Mouse (Mus musculus) stomach, postnatal 0 days (tissue): ENCODE measurements at regions not wholly inside any gene's neighbourhood (a gene's known extent, or its start where the extent isn't known, plus 50 kb on each side); places are given as distances from the start of the nearest gene placed in this dataset.

Experiments used
- ATAC-seq: fragments of 200-750 bp; cut with Nextera tagmentation; 2 replicates; pipeline ENCODE4 v1.8.0; 2017; ENCODE audit not compliant: low FRiP score, low TSS enrichment
- DNase-seq: peaks from one replicate; pipeline ENCODE4 v3.0.0-alpha.2; 2016; ENCODE audit warnings: low spot score
- H3K27ac ChIP-seq: fragments of 300-500 bp; sonication (generic); replicated peaks from 2 replicates; pipeline ENCODE4 v1.5.1; 2014; ENCODE audit warnings: mild to moderate bottlenecking, control low read depth
- H3K27me3 ChIP-seq: fragments of 300-500 bp; sonication (generic); 2 replicates; pipeline ENCODE4 v1.6.1; 2014; ENCODE audit warnings: low read length; ENCODE audit not compliant: control insufficient read depth, insufficient read depth
- H3K36me3 ChIP-seq: fragments of 300-500 bp; sonication (generic); 2 replicates; pipeline ENCODE4 v1.6.1; 2014; ENCODE audit warnings: low read length, mixed read lengths; ENCODE audit not compliant: control insufficient read depth, insufficient read depth
- H3K4me1 ChIP-seq: fragments of 300-500 bp; sonication (generic); replicated peaks from 2 replicates; pipeline ENCODE4 v1.6.1; 2014; ENCODE audit warnings: antibody characterized with exemption; ENCODE audit not compliant: control insufficient read depth, insufficient read depth
- H3K4me2 ChIP-seq: fragments of 300-500 bp; sonication (generic); replicated peaks from 2 replicates; pipeline ENCODE4 v1.6.1; 2014; ENCODE audit warnings: low read depth, mild to moderate bottlenecking, control low read depth, moderate library complexity
- H3K4me3 ChIP-seq: fragments of 300-500 bp; sonication (generic); 2 replicates; pipeline ENCODE4 v1.5.1; 2014; ENCODE audit warnings: low read depth, low read length, control low read depth
- H3K9ac ChIP-seq: fragments of 300-500 bp; sonication (generic); 2 replicates; pipeline ENCODE4 v1.6.1; 2014; ENCODE audit warnings: mild to moderate bottlenecking, low read length, control low read depth, mixed read lengths
- H3K9me3 ChIP-seq: fragments of 300-500 bp; sonication (generic); 2 replicates; pipeline ENCODE4 v1.6.1; 2016; ENCODE audit warnings: low read length; ENCODE audit not compliant: control insufficient read depth
- CTCF ChIP-seq: IDR thresholded peaks from 2 replicates; pipeline ENCODE4 v1.5.1; 2016; ENCODE audit warnings: antibody characterized with exemption, low read depth, mild to moderate bottlenecking, moderate library complexity
- EP300 ChIP-seq: optimal IDR thresholded peaks from 2 replicates; pipeline ENCODE3; 2016; ENCODE audit warnings: antibody characterized with exemption
- WGBS: fragments of 180-500 bp; shearing (Covaris S2); extraction: QIAGEN DNeasy Blood & Tissue Kit; methylation state at CpG from one replicate; pipeline ENCODE4 v1.1.7; 2014; 5-methylcytosine and 5-hydroxymethylcytosine counted together

DNA sequence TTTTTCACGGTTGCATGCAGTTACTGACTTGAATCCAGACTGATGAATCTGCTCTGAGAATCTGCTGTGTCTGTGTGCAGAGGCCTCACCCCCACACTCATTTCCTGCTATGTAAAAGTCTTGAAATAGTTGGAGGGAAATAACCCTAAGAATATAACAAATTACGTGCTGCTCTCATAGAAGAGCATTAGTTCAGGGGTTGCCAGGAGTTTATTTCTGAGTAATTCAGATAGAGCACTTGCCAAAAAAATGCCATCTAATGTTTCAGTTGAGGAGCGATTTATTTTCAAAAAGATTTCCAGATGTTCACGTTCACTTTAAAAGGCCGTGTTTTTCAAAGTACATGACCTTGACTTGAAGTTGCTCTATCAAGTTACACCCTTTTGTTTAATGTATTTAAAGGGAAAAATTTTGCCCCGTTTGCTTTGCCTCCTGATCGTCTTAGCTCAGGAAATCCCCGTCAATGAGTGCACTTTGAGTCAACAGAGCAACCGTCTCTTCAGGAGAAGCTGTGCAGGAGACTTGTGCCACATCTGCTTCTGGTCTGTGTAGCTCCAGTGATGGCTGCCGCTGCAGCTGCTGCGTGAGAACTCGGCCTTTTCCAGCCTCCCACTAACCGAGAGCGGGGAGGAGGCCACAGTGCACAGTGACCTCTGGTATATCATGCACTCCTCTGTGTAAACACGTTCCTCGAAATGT lies 50.9 kb upstream of the Sec61g start:
- Histone ChIP-seq H3K9me3 (no peaks in the 10 kb centered on the region), H3K4me2 (peak overlapping the region; percentile 27; the same call in 1 of the 2 replicates)
- peak; percentile 69; the same call in 1 of the 2 replicates for ATAC-seq

DNA sequence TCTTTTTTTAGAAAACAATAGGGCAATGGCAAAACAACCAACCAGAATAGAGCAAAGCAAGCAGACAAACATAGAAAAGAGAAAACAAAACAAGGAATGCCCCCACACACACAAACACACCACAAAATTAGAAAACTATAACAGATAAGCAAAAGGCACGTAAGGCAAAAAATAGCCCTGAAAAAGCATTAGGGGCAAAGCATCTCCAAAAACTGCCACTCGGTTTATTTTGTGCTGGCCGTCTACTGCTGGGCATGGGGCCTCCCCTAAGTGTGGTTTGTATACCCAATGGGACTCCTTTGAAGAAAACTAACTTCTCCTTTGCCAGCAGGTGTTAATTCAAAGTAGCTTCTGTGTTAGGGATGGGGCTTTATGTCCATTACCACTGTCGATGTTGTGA lies 53.4 kb upstream of the Sec61g start:
- Histone ChIP-seq H3K27me3 (no peaks in the 10 kb centered on the region), H3K27ac (no peak overlapping the region), H3K4me2 (no peak overlapping the region), H3K4me3 (no peak overlapping the region), H3K36me3 (no peaks in the 10 kb centered on the region), H3K9me3 (no peaks in the 10 kb centered on the region), H3K9ac (no peak overlapping the region), H3K4me1 (no peaks in the 10 kb centered on the region)
- TF ChIP-seq CTCF = no peak
- TF ChIP-seq EP300 = no peak
- no peak for ATAC-seq
- WGBS = 78% methylated on average over 4 of the region's 4 CpGs
- no peak for DNase-seq

More for the DNA sequence above, 50.9 kb upstream of the Sec61g start:
- peak; percentile 18 for DNase-seq
- H3K27me3 ChIP-seq = no peaks in the 10 kb centered on the region
- TF ChIP-seq CTCF (no peak), EP300 (no peak)
- peak overlapping the region; percentile 13; the same call in 1 of the 2 replicates for H3K9ac ChIP-seq
- 7% methylated on average over 16 of the region's 16 CpGs for WGBS
- H3K4me1 ChIP-seq = no peaks in the 10 kb centered on the region
- H3K4me3 ChIP-seq = no peak overlapping the region
- H3K36me3 ChIP-seq = no peaks in the 10 kb centered on the region
- peak overlapping the region; percentile 81 for H3K27ac ChIP-seq

DNA sequence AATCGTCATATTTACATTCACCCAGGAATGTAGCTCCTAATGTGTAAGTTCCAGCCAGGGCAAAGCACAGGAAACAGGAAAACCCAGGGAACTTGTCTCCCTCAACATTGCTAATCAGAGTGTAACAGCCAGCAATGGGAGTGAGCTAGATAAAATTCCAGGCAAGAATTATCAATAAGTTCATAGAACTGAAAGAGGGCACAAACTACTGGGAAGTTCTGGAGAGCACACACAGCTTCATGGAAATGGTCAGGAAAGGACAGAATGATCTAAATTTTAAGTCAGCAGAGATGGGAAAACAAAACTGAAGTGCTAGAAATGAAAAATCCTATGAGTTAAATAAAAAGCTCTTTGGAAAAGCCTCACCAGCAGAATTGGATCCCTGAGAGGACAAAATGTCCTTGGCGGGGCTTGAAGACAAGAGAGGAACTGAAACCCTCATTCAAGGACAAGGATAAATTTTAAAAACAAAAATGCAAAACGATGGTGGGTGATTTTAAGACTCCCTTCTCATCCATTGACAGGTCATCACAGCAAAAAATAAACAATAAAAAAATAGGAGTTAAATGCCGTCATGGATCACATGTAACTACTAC lies 80.9 kb upstream of the Sec61g start:
- H3K27ac ChIP-seq = no peak overlapping the region
- no peaks in the 10 kb centered on the region for H3K9me3 ChIP-seq
- H3K36me3 ChIP-seq = no peaks in the 10 kb centered on the region
- TF ChIP-seq EP300 = no peak
- TF ChIP-seq CTCF = no peak
- WGBS = 56% methylated on average over 4 of the region's 4 CpGs
- H3K4me1 ChIP-seq = peaks cover 6% of the 10 kb centered on the region
- ATAC-seq = no peak
- no peak overlapping the region for H3K9ac ChIP-seq
- DNase-seq = no peak
- H3K4me2 ChIP-seq = no peak overlapping the region
- no peak overlapping the region for H3K4me3 ChIP-seq
- no peaks in the 10 kb centered on the region for H3K27me3 ChIP-seq

DNA sequence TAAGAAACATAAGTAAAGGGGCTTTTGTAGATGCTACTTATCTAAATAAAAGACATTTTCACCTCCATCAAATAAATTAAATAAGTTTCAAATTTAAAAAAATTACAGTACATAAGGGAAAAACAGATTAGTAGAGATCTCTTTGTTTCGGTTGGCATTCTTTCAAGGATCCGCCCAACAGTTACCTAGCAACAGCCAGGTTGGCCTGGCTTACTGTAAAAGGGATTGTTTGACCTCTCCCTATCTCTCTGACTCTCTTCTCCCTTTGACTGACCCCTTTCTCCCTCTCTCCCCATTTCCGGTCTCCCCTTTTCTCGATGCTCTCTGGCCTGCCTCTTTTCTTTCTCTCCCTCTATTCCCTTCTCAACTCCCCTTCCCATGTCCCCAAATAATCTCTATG lies 82.3 kb upstream of the Sec61g start:
- Histone ChIP-seq H3K4me1 (peaks cover 6% of the 10 kb centered on the region), H3K9ac (no peak overlapping the region), H3K9me3 (no peaks in the 10 kb centered on the region), H3K36me3 (no peaks in the 10 kb centered on the region), H3K4me2 (no peak overlapping the region), H3K27me3 (no peaks in the 10 kb centered on the region), H3K4me3 (no peak overlapping the region), H3K27ac (no peak overlapping the region)
- DNase-seq (no peak), ATAC-seq (no peak)
- TF ChIP-seq CTCF (no peak), EP300 (no peak)
- WGBS = 65% methylated on average over 4 of the region's 4 CpGs

DNA sequence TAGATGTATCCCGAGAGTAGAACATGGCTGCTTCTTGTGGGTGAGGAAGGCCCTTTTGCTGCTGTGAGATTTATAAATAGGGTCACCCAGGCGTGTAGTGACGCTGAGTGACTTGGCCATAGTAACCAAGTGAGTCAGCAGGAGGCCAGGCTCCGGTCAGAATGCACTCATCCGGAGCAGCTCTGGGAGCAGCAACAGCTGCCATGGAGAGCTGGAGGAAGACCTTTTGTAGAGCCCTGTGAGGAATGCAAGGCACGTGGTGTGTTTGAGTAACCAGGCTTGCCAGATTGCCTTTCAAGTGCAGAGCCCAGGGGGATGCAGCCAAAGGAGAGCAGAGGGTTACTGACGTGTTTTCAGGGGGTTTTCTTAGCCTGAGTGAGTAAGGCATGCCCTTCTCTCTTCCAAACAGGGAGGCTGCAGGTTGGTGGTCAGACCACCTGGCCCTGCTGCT lies 83.2 kb upstream of the Sec61g start:
- TF ChIP-seq CTCF (no peak), EP300 (no peak)
- peak overlapping the region; percentile 71 for H3K27ac ChIP-seq
- H3K27me3 ChIP-seq = no peaks in the 10 kb centered on the region
- 8% methylated on average over 7 of the region's 7 CpGs for WGBS
- H3K4me2 ChIP-seq = 0 out of 2 replicates have a peak overlapping the region, but pooled peaks have one; percentile 9
- peaks cover 6% of the 10 kb centered on the region for H3K4me1 ChIP-seq
- DNase-seq (peak; percentile 63), ATAC-seq (peak; percentile 96)
- H3K9ac ChIP-seq = no peak overlapping the region
- no peaks in the 10 kb centered on the region for H3K9me3 ChIP-seq
- H3K36me3 ChIP-seq = no peaks in the 10 kb centered on the region
- H3K4me3 ChIP-seq = no peak overlapping the region

DNA sequence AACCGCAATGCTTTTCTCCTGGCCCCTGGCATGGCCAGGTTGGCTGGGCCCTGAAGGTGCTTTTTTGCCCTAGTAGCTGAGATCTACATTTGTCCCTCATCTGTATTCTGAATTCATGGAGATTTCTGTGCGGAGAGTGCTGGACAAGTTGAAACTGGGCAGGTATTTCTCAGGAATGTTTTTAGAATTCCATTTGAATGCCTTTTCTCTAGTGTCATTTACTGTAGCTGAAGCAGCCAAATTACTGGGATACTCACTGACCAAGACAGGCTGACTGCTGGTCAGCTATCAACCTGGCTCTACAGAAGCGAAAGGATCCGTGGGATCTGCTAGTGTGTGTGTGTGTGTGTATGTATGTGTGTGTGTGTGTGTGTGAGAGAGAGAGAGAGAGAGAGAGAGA lies 83.7 kb upstream of the Sec61g start:
- no peak overlapping the region for H3K4me3 ChIP-seq
- DNase-seq (no peak), ATAC-seq (no peak)
- peak overlapping the region; percentile 71 for H3K27ac ChIP-seq
- H3K27me3 ChIP-seq = no peaks in the 10 kb centered on the region
- 0 out of 2 replicates have a peak overlapping the region, but pooled peaks have one; percentile 9 for H3K4me2 ChIP-seq
- TF ChIP-seq EP300 = no peak
- no peak for TF ChIP-seq CTCF
- no peaks in the 10 kb centered on the region for H3K9me3 ChIP-seq
- H3K4me1 ChIP-seq = peaks cover 6% of the 10 kb centered on the region
- H3K9ac ChIP-seq = no peak overlapping the region
- WGBS = 46% methylated on average over 4 of the region's 4 CpGs
- no peaks in the 10 kb centered on the region for H3K36me3 ChIP-seq
